Mouse (Mus musculus): ENCODE data around the gene Tspan15. TPM values are rescaled to one million over a fixed set of nuclear protein-coding genes. Genes with fewer than 3 reads are reported as not detected.

Gene Tspan15
- polyA plus RNA-seq, 1 experiment from 2014 or later, result 96.8 TPM

DNA sequence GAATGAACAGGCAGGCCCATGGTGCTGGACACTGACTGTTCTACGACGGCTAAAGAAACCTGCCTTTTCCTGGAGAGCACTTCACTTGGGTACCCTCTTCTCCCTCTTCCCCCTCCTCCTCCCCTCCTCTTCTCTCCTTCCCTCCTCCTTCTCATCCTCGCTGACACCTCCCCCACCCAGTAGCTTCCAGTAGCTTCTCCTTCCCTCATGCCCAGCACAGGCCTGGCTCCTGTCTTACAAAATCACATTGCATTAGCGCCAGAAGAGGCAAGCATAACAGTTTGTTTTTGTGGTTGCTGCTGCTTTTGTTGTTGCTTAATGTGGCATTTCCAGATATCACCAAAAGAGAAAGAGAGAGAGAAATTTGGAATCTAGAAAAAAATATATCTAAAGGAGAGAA lies 33.6 kb downstream of the Tspan15 start:
- Histone ChIP-seq H3K4me2 (replicated peaks; ENCODE audit: low read depth) (no peak overlapping the region), H3K9ac (ENCODE audit: low read depth, low read length) (no peak overlapping the region), H3K4me1 (replicated peaks; ENCODE audit: control insufficient read depth, insufficient read depth, low read length) (peaks cover 4% of the 10 kb centered on the region; the same call in 1 of the 2 replicates), H3K27ac (ENCODE audit: low read depth, low read length) (no peak overlapping the region), H3K4me3 (ENCODE audit: low read depth, low read length) (no peak overlapping the region), H3K9me3 (ENCODE audit: control insufficient read depth) (no peaks in the 10 kb centered on the region), H3K36me3 (ENCODE audit: control insufficient read depth, insufficient read depth) (peaks cover 31% of the 10 kb centered on the region), H3K27me3 (replicated peaks; ENCODE audit: control insufficient read depth, insufficient read depth, low read length) (no peaks in the 10 kb centered on the region)
- TF ChIP-seq CTCF (IDR thresholded peaks at IDR 0.05; ENCODE audit: low read depth), result no peak
- WGBS, result 74% methylated on average over 4 of the region's 4 CpGs
- ATAC-seq, result no peak

GRCm38 (mm10) chr10:62195376-62195775 lies 35.7 kb downstream of the Tspan15 start:
- 65% methylated on average over 7 of the region's 7 CpGs for WGBS
- no peak for TF ChIP-seq CTCF (IDR thresholded peaks at IDR 0.05; ENCODE audit: low read depth)
- Histone ChIP-seq H3K4me1 (replicated peaks; ENCODE audit: control insufficient read depth, insufficient read depth, low read length) (peaks cover 4% of the 10 kb centered on the region; the same call in 1 of the 2 replicates), H3K27ac (ENCODE audit: low read depth, low read length) (no peak overlapping the region), H3K36me3 (ENCODE audit: control insufficient read depth, insufficient read depth) (peaks cover 21% of the 10 kb centered on the region), H3K9me3 (ENCODE audit: control insufficient read depth) (no peaks in the 10 kb centered on the region), H3K27me3 (replicated peaks; ENCODE audit: control insufficient read depth, insufficient read depth, low read length) (no peaks in the 10 kb centered on the region), H3K4me2 (replicated peaks; ENCODE audit: low read depth) (no peak overlapping the region), H3K4me3 (ENCODE audit: low read depth, low read length) (no peak overlapping the region), H3K9ac (ENCODE audit: low read depth, low read length) (no peak overlapping the region)
- ATAC-seq, result no peak

DNA sequence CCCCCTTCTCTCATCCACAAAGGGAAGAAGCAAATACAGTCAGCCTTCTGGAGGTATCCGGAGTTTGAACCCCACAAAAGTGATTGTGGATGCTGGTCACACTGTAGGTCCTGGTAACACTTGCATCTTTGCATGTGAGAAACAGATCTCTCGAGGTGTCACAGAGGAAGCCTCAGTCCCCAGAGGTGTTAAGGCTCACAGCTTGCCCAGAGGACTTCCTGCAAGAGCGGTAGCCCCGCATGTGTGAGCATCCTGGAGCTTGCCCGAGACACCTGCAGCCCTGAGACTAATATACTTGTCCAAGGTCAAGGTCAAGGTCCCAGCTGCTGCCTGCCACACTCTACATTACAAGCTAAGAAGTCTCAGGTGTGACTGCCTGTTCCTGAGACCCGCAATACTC lies 36.1 kb downstream of the Tspan15 start:
- ATAC-seq, result no peak
- Histone ChIP-seq H3K27ac (ENCODE audit: low read depth, low read length) (no peak overlapping the region), H3K4me2 (replicated peaks; ENCODE audit: low read depth) (no peak overlapping the region), H3K27me3 (replicated peaks; ENCODE audit: control insufficient read depth, insufficient read depth, low read length) (no peaks in the 10 kb centered on the region), H3K9me3 (ENCODE audit: control insufficient read depth) (no peaks in the 10 kb centered on the region), H3K9ac (ENCODE audit: low read depth, low read length) (no peak overlapping the region), H3K4me1 (replicated peaks; ENCODE audit: control insufficient read depth, insufficient read depth, low read length) (peaks cover 4% of the 10 kb centered on the region; the same call in 1 of the 2 replicates), H3K36me3 (ENCODE audit: control insufficient read depth, insufficient read depth) (peaks cover 20% of the 10 kb centered on the region), H3K4me3 (ENCODE audit: low read depth, low read length) (no peak overlapping the region)
- no peak for TF ChIP-seq CTCF (IDR thresholded peaks at IDR 0.05; ENCODE audit: low read depth)
- 52% methylated on average over 6 of the region's 6 CpGs for WGBS

- TF ChIP-seq CTCF (IDR thresholded peaks at IDR 0.05; ENCODE audit: low read depth), result no peak
- Histone ChIP-seq H3K4me1 (replicated peaks; ENCODE audit: control insufficient read depth, insufficient read depth, low read length) (peaks cover 4% of the 10 kb centered on the region; the same call in 1 of the 2 replicates), H3K4me3 (ENCODE audit: low read depth, low read length) (no peak overlapping the region), H3K4me2 (replicated peaks; ENCODE audit: low read depth) (no peak overlapping the region), H3K9ac (ENCODE audit: low read depth, low read length) (no peak overlapping the region), H3K27me3 (replicated peaks; ENCODE audit: control insufficient read depth, insufficient read depth, low read length) (no peaks in the 10 kb centered on the region), H3K27ac (ENCODE audit: low read depth, low read length) (no peak overlapping the region), H3K9me3 (ENCODE audit: control insufficient read depth) (no peaks in the 10 kb centered on the region), H3K36me3 (ENCODE audit: control insufficient read depth, insufficient read depth) (peaks cover 20% of the 10 kb centered on the region)
- ATAC-seq, result no peak
- 66% methylated on average over 5 of the region's 5 CpGs for WGBS
These were observed 36.6 kb downstream of the Tspan15 start for GRCm38 (mm10) chr10:62194461-62194860.

GRCm38 (mm10) chr10:62194043-62194442 lies 37.0 kb downstream of the Tspan15 start:
- TF ChIP-seq CTCF (IDR thresholded peaks at IDR 0.05; ENCODE audit: low read depth), result no peak
- Histone ChIP-seq H3K36me3 (ENCODE audit: control insufficient read depth, insufficient read depth) (peaks cover 20% of the 10 kb centered on the region), H3K4me1 (replicated peaks; ENCODE audit: control insufficient read depth, insufficient read depth, low read length) (peaks cover 4% of the 10 kb centered on the region; the same call in 1 of the 2 replicates), H3K27ac (ENCODE audit: low read depth, low read length) (no peak overlapping the region), H3K4me3 (ENCODE audit: low read depth, low read length) (no peak overlapping the region), H3K9me3 (ENCODE audit: control insufficient read depth) (no peaks in the 10 kb centered on the region), H3K4me2 (replicated peaks; ENCODE audit: low read depth) (no peak overlapping the region), H3K27me3 (replicated peaks; ENCODE audit: control insufficient read depth, insufficient read depth, low read length) (no peaks in the 10 kb centered on the region), H3K9ac (ENCODE audit: low read depth, low read length) (no peak overlapping the region)
- WGBS, result 76% methylated on average over 6 of the region's 6 CpGs
- no peak for ATAC-seq

GRCm38 (mm10) chr10:62192701-62193157 lies 38.3 kb downstream of the Tspan15 start:
- Histone ChIP-seq H3K27me3 (replicated peaks; ENCODE audit: control insufficient read depth, insufficient read depth, low read length) (no peaks in the 10 kb centered on the region), H3K9ac (ENCODE audit: low read depth, low read length) (no peak overlapping the region), H3K27ac (ENCODE audit: low read depth, low read length) (no peak overlapping the region), H3K9me3 (ENCODE audit: control insufficient read depth) (no peaks in the 10 kb centered on the region), H3K36me3 (ENCODE audit: control insufficient read depth, insufficient read depth) (peaks cover 27% of the 10 kb centered on the region; the same call in 1 of the 2 replicates), H3K4me1 (replicated peaks; ENCODE audit: control insufficient read depth, insufficient read depth, low read length) (peaks cover 4% of the 10 kb centered on the region; the same call in 1 of the 2 replicates), H3K4me2 (replicated peaks; ENCODE audit: low read depth) (no peak overlapping the region), H3K4me3 (ENCODE audit: low read depth, low read length) (no peak overlapping the region)
- no peak for TF ChIP-seq CTCF (IDR thresholded peaks at IDR 0.05; ENCODE audit: low read depth)
- WGBS, result 63% methylated on average over 9 of the region's 9 CpGs
- no peak for ATAC-seq

Data from intestine, postnatal 0 days (tissue).